Mouse (Mus musculus): ENCODE data around the gene Phf10. TPM values are rescaled to one million over a fixed set of nuclear protein-coding genes. Genes with fewer than 3 reads are reported as not detected.
A peak's percentile ranks its signal among the peaks of the same experiment; 100 is the strongest.
"Not testable (repeated sequence)": the region's sequence is repeated elsewhere in the genome, so short reads cannot be mapped to it uniquely, and the experiment has no call there.

The Phf10 gene
- polyA plus RNA-seq, 1 experiment, result 7.4 TPM

GRCm38 (mm10) chr17:14944551-14944950 lies 16.5 kb downstream of the Phf10 start:
- Histone ChIP-seq H3K27me3 (ENCODE audit: control insufficient read depth, insufficient read depth, low read length) (no peaks in the 10 kb centered on the region), H3K4me3 (ENCODE audit: low read depth, low read length) (no peak overlapping the region), H3K4me1 (ENCODE audit: control insufficient read depth, insufficient read depth, insufficient read length, low read length) (peaks cover 5% of the 10 kb centered on the region; the same call in 1 of the 2 replicates), H3K27ac (ENCODE audit: insufficient read depth, low read depth, low read length) (no peak overlapping the region), H3K36me3 (ENCODE audit: control insufficient read depth, insufficient read depth, low read length) (peaks cover 10% of the 10 kb centered on the region)
- WGBS, result 84% methylated on average over 1 of the region's 1 CpGs
- TF ChIP-seq POLR2A (IDR thresholded peaks at IDR 0.05; ENCODE audit: low read depth, low read length), result no peak

- Histone ChIP-seq H3K4me3 (ENCODE audit: low read depth, low read length) (peak overlapping the region; percentile 72), H3K27ac (ENCODE audit: insufficient read depth, low read depth, low read length) (peak overlapping the region; percentile 34; the same call in 1 of the 2 replicates), H3K36me3 (ENCODE audit: control insufficient read depth, insufficient read depth, low read length) (peaks cover 8% of the 10 kb centered on the region), H3K27me3 (ENCODE audit: control insufficient read depth, insufficient read depth, low read length) (no peaks in the 10 kb centered on the region), H3K4me1 (ENCODE audit: control insufficient read depth, insufficient read depth, insufficient read length, low read length) (peaks cover 5% of the 10 kb centered on the region; the same call in 1 of the 2 replicates)
- no peak for TF ChIP-seq CTCF (IDR thresholded peaks at IDR 0.05; ENCODE audit: extremely low read depth, insufficient read length, insufficient replicate concordance, low read depth, low read length)
- no peak for TF ChIP-seq POLR2A (IDR thresholded peaks at IDR 0.05; ENCODE audit: low read depth, low read length)
- 6% methylated on average over 16 of the region's 16 CpGs for WGBS
These were observed 17.4 kb downstream of the Phf10 start for GRCm38 (mm10) chr17:14943729-14944059.

- under 1% methylated on average over 54 of the region's 54 CpGs for whole genome bisulfite sequencing
- TF ChIP-seq POLR2A (IDR thresholded peaks at IDR 0.05; ENCODE audit: low read depth, low read length) (peak; percentile 52), CTCF (IDR thresholded peaks at IDR 0.05; ENCODE audit: extremely low read depth, insufficient read length, insufficient replicate concordance, low read depth, low read length) (no peak)
- H3K4me1 ChIP-seq (ENCODE audit: control insufficient read depth, insufficient read depth, insufficient read length, low read length), result peaks cover 5% of the 10 kb centered on the region; the same call in 1 of the 2 replicates
- H3K36me3 ChIP-seq (ENCODE audit: control insufficient read depth, insufficient read depth, low read length), result peaks cover 5% of the 10 kb centered on the region
- peak within 1 kb of the TSS; percentile 34 for H3K27ac ChIP-seq (ENCODE audit: insufficient read depth, low read depth, low read length)
- H3K4me3 ChIP-seq (ENCODE audit: low read depth, low read length), result peak within 1 kb of the TSS; percentile 72
- H3K27me3 ChIP-seq (ENCODE audit: control insufficient read depth, insufficient read depth, low read length), result no peaks in the 10 kb centered on the region
These were observed 17.9 kb downstream of the Phf10 start, which contains the start of the genes Wdr27 and 1600012H06Rik for GRCm38 (mm10) chr17:14943009-14943728. Gene Wdr27 (minus strand): TSS chr17:14943158. Gene 1600012H06Rik (plus strand): TSS chr17:14943184.

- WGBS, result 69% methylated on average over 6 of the region's 6 CpGs
- H3K27ac ChIP-seq (ENCODE audit: insufficient read depth, low read depth, low read length); H3K4me3 ChIP-seq (ENCODE audit: low read depth, low read length); H3K4me1 ChIP-seq (ENCODE audit: control insufficient read depth, insufficient read depth, insufficient read length, low read length); H3K27me3 ChIP-seq (ENCODE audit: control insufficient read depth, insufficient read depth, low read length); H3K36me3 ChIP-seq (ENCODE audit: control insufficient read depth, insufficient read depth, low read length): not testable (repeated sequence)
These were observed 18.9 kb downstream of the Phf10 start for GRCm38 (mm10) chr17:14942181-14942580.

- TF ChIP-seq CTCF (IDR thresholded peaks at IDR 0.05; ENCODE audit: extremely low read depth, insufficient read length, insufficient replicate concordance, low read depth, low read length) (no peak), POLR2A (IDR thresholded peaks at IDR 0.05; ENCODE audit: low read depth, low read length) (no peak)
- no peak overlapping the region for H3K27ac ChIP-seq (ENCODE audit: insufficient read depth, low read depth, low read length)
- no peaks in the 10 kb centered on the region for H3K27me3 ChIP-seq (ENCODE audit: control insufficient read depth, insufficient read depth, low read length)
- no peaks in the 10 kb centered on the region for H3K36me3 ChIP-seq (ENCODE audit: control insufficient read depth, insufficient read depth, low read length)
- H3K4me3 ChIP-seq (ENCODE audit: low read depth, low read length), result no peak overlapping the region
- WGBS, result 69% methylated on average over 5 of the region's 5 CpGs
- peaks cover 3% of the 10 kb centered on the region; the same call in 1 of the 2 replicates for H3K4me1 ChIP-seq (ENCODE audit: control insufficient read depth, insufficient read depth, insufficient read length, low read length)
These were observed 25.1 kb downstream of the Phf10 start for GRCm38 (mm10) chr17:14935841-14936605.

GRCm38 (mm10) chr17:14935280-14935679 lies 25.8 kb downstream of the Phf10 start:
- H3K4me1 ChIP-seq (ENCODE audit: control insufficient read depth, insufficient read depth, insufficient read length, low read length), result not testable (repeated sequence)
- whole genome bisulfite sequencing, result 38% methylated on average over 14 of the region's 14 CpGs

GRCm38 (mm10) chr17:14931469-14931868 lies 29.6 kb downstream of the Phf10 start:
- Histone ChIP-seq H3K36me3 (ENCODE audit: control insufficient read depth, insufficient read depth, low read length) (no peaks in the 10 kb centered on the region), H3K4me3 (ENCODE audit: low read depth, low read length) (no peak overlapping the region), H3K27me3 (ENCODE audit: control insufficient read depth, insufficient read depth, low read length) (no peaks in the 10 kb centered on the region), H3K27ac (ENCODE audit: insufficient read depth, low read depth, low read length) (no peak overlapping the region), H3K4me1 (ENCODE audit: control insufficient read depth, insufficient read depth, insufficient read length, low read length) (peaks cover 3% of the 10 kb centered on the region; the same call in 1 of the 2 replicates)
- TF ChIP-seq POLR2A (IDR thresholded peaks at IDR 0.05; ENCODE audit: low read depth, low read length) (no peak), CTCF (IDR thresholded peaks at IDR 0.05; ENCODE audit: extremely low read depth, insufficient read length, insufficient replicate concordance, low read depth, low read length) (no peak)
- WGBS, result 81% methylated on average over 5 of the region's 5 CpGs

More at GRCm38 (mm10) chr17:14935280-14935679, 25.8 kb downstream of the Phf10 start:
- not testable (repeated sequence) for H3K36me3 ChIP-seq (ENCODE audit: control insufficient read depth, insufficient read depth, low read length); H3K27me3 ChIP-seq (ENCODE audit: control insufficient read depth, insufficient read depth, low read length); H3K27ac ChIP-seq (ENCODE audit: insufficient read depth, low read depth, low read length); H3K4me3 ChIP-seq (ENCODE audit: low read depth, low read length)
